Mouse (Mus musculus) bone marrow macrophage, adult 2 months (primary cell): Measurements from ENCODE around the gene Zfp668. TPM values are rescaled to one million over a fixed set of nuclear protein-coding genes. Genes with fewer than 3 reads are reported as not detected.
"Not testable (repeated sequence)": the region's sequence is repeated elsewhere in the genome, so short reads cannot be mapped to it uniquely, and the experiment has no call there.

Experiments
- H3K27ac ChIP-seq: 2 replicates; pipeline ENCODE4 v1.5.1; 2012; ENCODE audit warnings: low read depth, low read length; ENCODE audit not compliant: insufficient read depth
- H3K4me1 ChIP-seq: 2 replicates; pipeline ENCODE4 v1.6.1; 2012; ENCODE audit warnings: low read length; ENCODE audit not compliant: control insufficient read depth, insufficient read depth
- H3K4me3 ChIP-seq: 2 replicates; pipeline ENCODE4 v1.5.1; 2012; ENCODE audit warnings: mild to moderate bottlenecking, low read length, moderate library complexity; ENCODE audit not compliant: insufficient read depth
- CTCF ChIP-seq: IDR thresholded peaks from 2 replicates; pipeline ENCODE4 v1.5.1; 2012; ENCODE audit warnings: low read depth, mild to moderate bottlenecking, low read length, moderate library complexity
- POLR2A ChIP-seq: IDR thresholded peaks from 2 replicates; pipeline ENCODE4 v1.6.1; 2012; ENCODE audit warnings: mild to moderate bottlenecking, low read depth, low read length, borderline replicate concordance
- polyA plus RNA-seq: library from polyadenylated mRNA; stranded (reverse); fragments of >200 nt; gene quantifications from 2 replicates; pipeline ENCODE4 v1.2.4, GENCODE M21; 2012; ENCODE audit not compliant: missing spikeins, insufficient read depth, insufficient read length

Zfp668 gene
- polyA plus RNA-seq, 1 experiment, result 9.8 TPM

DNA sequence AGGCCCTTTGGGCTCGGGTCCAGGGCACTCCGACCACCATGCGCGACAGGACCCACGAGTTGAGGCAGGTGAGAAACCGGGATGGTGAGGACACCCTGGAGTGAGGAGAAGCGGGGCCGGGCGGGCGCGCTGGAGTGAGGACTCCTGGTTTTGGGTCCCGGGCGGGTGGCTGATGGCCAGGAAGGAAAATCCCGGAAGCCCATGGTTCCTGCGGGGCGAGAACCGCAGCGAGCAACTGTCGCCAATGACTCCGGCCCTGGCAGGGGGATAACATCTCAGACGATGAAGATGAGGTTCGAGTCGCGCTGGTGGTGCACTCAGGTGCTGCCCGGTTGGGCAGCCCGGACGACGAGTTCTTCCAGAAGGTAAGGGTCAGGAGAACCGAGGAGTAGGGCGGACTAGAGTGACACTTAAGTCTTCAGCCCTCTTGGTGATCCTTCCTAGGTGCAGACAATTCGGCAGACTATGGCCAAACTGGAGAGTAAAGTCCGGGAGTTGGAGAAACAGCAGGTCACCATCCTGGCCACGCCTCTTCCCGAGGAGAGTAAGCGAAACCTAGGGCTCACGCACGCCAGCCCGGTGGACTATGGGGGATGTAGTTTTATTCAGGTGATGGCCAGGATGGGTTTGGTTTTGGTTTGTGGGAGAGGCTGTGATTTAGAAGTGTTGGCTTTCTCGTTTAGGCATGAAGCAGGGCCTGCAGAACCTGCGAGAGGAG, 34.5 kb downstream of the Zfp668 start:
- H3K4me3 ChIP-seq, result peak overlapping the region; percentile 99
- no peak for TF ChIP-seq POLR2A
- TF ChIP-seq CTCF, result no peak
- H3K4me1 ChIP-seq, result peaks cover 10% of the 10 kb centered on the region
- peak overlapping the region; percentile 98 for H3K27ac ChIP-seq

DNA sequence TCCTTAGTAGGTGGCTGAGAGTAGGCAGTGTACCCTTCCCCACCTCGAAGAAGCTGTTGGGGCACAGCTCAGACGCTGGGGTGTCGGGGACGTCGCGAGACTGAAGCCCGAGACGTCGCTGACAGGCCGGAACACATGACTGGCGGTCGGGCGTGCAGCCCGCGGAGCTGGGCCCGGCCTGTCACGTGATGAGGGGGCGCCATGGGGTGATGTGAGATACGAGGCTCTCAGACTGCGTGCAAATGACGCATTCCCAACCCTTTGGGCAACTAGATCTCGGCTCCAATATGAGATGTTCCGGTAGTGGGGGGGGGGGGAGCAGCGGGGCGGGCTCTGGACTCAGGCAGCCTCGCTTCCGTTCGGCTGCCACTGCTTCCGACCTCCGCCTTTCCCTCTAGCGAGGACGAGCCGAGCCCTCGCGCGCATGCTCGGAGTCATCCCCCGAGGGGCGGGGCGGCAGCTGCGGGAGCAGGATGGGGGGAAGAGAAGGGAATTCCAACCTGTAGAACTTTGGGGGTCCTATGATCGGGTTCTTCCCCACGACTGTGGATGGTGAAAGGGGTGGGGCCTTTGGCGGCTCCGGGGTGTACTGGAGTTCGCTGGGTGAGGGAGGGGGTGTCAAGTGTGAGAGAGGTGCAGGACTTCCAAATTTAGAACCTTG, 35.2 kb downstream of the Zfp668 start:
- no peak for TF ChIP-seq CTCF
- TF ChIP-seq POLR2A, result no peak
- H3K4me3 ChIP-seq, result peak overlapping the region; percentile 99

DNA sequence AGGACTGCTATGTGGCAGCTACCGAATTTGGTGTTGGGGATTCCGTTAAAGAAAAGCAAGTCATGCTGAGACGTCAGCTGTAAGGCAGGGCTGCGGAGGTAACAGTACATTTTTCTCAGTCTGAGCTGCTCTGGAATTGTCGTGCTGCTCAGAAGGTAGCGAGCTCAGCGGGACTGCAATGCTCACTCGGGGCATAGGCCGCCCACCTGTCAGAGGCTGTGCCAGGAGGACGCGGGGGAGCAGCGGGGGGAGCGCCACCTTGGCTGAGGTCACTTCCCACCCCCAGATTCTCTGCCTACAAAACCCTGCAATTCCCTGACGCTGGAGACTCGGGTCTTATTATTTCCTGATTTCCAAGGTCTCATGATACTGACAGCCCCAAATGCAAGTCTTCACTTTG, 35.7 kb downstream of the Zfp668 start:
- peak overlapping the region; percentile 98 for H3K27ac ChIP-seq
- H3K4me3 ChIP-seq, result peak overlapping the region; percentile 69
- TF ChIP-seq POLR2A (no peak), CTCF (no peak)
- peaks cover 10% of the 10 kb centered on the region for H3K4me1 ChIP-seq

More for the DNA sequence above, 35.2 kb downstream of the Zfp668 start:
- Histone ChIP-seq H3K27ac (peak overlapping the region; percentile 98), H3K4me1 (peaks cover 10% of the 10 kb centered on the region)

DNA sequence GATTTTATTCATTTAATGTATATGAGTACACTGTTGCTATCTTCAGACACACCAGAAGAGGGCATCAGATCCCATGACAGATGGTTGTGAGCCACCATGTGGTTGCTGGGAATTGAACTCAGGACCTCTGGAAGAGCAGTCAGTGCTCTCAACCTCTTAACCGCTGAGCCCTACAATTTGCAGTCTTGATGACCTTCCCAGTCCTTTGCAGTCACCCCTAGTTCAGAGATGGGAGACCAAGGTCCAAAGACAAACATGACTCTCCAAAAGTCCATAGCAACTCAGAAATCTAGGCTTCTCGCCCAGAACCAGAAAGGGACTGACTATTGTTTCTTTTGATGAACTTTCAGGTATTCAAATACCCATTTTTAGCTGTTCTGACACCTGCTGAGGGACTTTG, 36.6 kb downstream of the Zfp668 start:
- H3K27ac ChIP-seq, result peak overlapping the region; percentile 98; the same call in 1 of the 2 replicates
- H3K4me1 ChIP-seq, result peaks cover 10% of the 10 kb centered on the region
- not testable (repeated sequence) for H3K4me3 ChIP-seq

DNA sequence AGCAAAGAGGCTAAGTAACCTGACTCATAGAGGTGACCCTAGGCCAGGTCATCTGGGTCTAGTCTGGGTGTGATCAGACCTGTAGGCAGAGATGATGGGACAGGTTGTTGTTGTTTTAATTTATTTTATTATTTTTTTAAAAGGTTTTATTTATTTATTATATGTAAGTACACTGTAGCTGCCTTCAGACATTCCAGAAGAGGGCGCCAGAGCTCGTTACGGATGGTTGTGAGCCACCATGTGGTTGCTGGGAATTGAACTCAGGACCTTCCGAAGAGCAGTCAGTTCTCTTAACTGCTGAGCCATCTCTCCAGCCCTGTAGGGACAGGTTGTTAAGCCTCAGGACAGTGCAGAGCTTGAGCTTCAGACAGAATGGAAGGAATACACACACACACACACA, 38.8 kb downstream of the Zfp668 start:
- H3K4me1 ChIP-seq, H3K27ac ChIP-seq, H3K4me3 ChIP-seq: not testable (repeated sequence)

DNA sequence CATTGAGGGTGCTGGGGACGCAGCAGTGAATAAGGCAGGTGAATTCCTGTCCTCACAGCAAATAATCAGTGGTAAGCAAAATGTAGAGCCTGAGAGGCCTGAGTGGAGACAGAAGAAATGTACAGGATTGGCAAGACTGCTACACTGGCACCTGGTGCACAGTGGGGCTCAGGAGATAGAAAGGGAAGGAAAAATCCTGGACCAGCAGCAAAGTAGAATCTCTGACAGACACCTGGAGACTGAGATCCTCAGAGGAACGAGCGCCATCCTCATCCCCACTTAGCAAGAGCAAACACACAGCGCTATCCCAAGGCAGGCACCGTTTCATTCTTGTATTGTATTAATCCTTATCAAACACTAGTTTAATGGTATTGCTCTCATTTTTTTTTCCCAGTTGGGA, 39.2 kb downstream of the Zfp668 start:
- no peak for TF ChIP-seq POLR2A
- TF ChIP-seq CTCF, result no peak

DNA sequence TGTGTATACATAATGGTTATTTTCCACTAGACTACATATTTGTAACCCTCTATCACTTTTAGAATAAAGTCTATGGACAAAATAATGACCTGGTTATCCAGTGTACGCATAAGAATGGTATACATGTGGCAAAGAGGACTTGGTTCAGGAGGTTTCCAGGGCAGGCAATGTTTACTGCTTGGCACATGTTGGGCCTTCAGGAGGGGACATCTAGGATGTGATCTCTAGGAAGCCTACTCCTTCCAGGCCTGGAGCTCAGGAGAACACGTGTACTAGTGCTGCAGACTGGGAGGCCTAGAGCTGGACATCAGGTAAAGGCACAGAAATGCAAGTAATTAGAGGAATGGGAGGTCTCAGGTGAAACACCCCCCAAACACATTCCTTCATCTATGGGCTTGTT, 41.1 kb downstream of the Zfp668 start:
- no peaks in the 10 kb centered on the region for H3K4me1 ChIP-seq
- TF ChIP-seq POLR2A, result no peak
- TF ChIP-seq CTCF, result no peak
- no peak overlapping the region for H3K4me3 ChIP-seq
- H3K27ac ChIP-seq, result no peak overlapping the region

More for the DNA sequence above, 39.2 kb downstream of the Zfp668 start:
- no peak overlapping the region for H3K27ac ChIP-seq
- peaks cover 4% of the 10 kb centered on the region; the same call in 1 of the 2 replicates for H3K4me1 ChIP-seq
- no peak overlapping the region for H3K4me3 ChIP-seq

DNA sequence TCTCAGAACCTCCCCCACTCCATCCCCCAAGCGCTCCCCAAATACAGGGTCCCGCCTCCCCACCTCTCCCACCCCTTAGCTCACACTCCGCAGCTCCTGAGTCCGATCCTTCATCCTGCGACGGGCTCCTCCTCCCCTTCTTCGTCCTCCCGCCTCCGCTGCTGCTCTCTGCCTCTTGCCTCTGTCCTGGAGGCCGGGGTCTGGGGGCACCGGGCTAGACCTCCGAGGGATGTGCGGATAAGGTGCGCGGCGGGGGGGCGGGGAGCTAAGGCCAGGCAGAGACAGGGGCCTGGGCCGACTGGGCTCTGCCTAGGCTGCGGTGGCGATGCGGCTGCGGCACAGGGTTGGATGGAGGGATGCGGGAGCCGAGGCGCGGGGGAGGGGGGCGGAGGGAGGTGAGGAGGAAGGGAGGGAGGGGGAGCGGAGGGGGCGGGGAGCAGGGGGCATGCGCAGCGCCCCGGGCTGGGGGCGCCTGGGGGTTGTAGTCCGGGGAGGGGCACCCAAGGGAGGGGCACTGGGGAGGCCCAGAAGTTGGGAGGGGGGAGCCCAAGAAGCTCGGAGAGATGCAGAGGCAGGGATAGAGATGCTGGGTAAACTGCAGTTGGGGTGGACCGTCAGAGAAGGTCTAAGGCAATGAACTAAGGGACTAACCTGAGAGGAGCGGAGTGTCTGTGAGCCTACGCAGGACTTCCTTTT, 52.3 kb downstream of the Zfp668 start, which contains the start of the genes Stx4a and Stx1b:
Gene Stx4a (plus strand): TSS at position 119 of the 696 bp plus-strand sequence.
Gene Stx1b (minus strand): TSS at position 374 of the 696 bp plus-strand sequence.
- H3K4me3 ChIP-seq, result no peak within 1 kb of the TSS
- TF ChIP-seq CTCF, result no peak
- no peak for TF ChIP-seq POLR2A
- H3K27ac ChIP-seq, result no peak within 1 kb of the TSS
- H3K4me1 ChIP-seq, result peaks cover 6% of the 10 kb centered on the region; the same call in 1 of the 2 replicates

DNA sequence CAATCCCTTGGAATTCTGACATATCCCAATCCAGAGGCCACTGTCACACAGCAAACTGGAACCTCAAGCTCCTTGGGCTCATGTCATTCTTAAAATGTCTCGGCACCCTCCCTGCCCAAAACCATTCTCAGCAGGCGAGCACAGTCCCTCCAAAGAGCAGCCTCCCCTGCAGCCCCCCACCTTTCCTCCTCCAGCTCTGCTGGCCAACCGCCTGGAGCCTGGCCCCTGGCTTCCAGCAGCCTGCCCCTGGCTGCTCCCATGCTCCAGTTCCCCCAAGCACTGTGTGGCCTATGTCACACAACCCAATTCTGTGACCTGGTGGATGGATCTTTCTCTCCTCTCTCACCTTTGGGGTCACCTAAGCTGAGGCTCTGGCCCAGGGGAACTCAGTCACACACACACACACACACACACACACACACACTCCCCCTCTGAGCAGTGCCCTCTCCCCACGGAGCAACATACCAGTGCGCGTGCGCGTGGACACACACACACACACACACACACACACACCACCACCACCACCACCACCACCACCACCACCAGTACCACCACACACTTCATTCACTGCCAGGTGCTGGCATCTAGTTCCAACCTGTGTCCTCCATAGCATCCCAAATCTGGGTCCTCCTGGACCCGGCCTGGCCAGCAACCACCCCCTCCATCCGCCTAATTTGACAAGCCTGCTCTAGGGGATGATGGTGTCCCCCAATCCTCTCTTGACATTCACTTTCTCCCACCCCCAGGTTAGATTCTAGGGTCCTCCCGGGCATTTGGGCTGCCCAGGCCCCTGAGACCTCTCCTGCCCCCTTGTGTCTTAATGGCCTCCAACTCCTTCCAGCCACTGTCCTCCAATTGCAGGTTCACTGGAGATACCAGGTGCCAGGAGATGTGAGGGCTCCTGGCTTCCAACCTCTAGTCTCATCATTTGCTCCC, 53.1 kb downstream of the Zfp668 start:
- no peak overlapping the region for H3K4me3 ChIP-seq
- TF ChIP-seq POLR2A (no peak), CTCF (no peak)
- no peak overlapping the region for H3K27ac ChIP-seq
- H3K4me1 ChIP-seq, result peaks cover 6% of the 10 kb centered on the region; the same call in 1 of the 2 replicates
